Mouse (Mus musculus) intestine, embryonic 16.5 days (tissue): ENCODE measurements around the gene Tspan4. TPM values are rescaled to one million over a fixed set of nuclear protein-coding genes. Genes with fewer than 3 reads are reported as not detected.
"Not testable (repeated sequence)": the region's sequence is repeated elsewhere in the genome, so short reads cannot be mapped to it uniquely, and the experiment has no call there.

Experiments
- ATAC-seq: fragments of 200-750 bp; cut with Nextera tagmentation; 2 replicates; pipeline ENCODE4 v1.8.0; 2017; ENCODE audit warnings: moderate TSS enrichment, moderate library complexity
- H3K27ac ChIP-seq: fragments of 300-500 bp; sonication (generic); 2 replicates; pipeline ENCODE4 v1.5.1; 2014; ENCODE audit warnings: mild to moderate bottlenecking, low read length
- H3K27me3 ChIP-seq: fragments of 300-500 bp; sonication (generic); replicated peaks from 2 replicates; pipeline ENCODE4 v1.6.1; 2014; ENCODE audit warnings: low read length, control low read depth, mixed read lengths; ENCODE audit not compliant: control insufficient read depth, insufficient read depth
- H3K36me3 ChIP-seq: fragments of 300-500 bp; sonication (generic); 2 replicates; pipeline ENCODE4 v1.6.1; 2014; ENCODE audit warnings: low read length, control low read depth; ENCODE audit not compliant: control insufficient read depth, insufficient read depth
- H3K4me1 ChIP-seq: fragments of 300-500 bp; sonication (generic); 2 replicates; pipeline ENCODE4 v1.6.1; 2014; ENCODE audit warnings: low read length, control low read depth, mixed read lengths; ENCODE audit not compliant: control insufficient read depth, insufficient read depth
- H3K4me2 ChIP-seq: fragments of 300-500 bp; sonication (generic); 2 replicates; pipeline ENCODE4 v1.6.1; 2014; ENCODE audit warnings: low read depth, low read length, control low read depth
- H3K4me3 ChIP-seq: fragments of 300-500 bp; sonication (generic); 2 replicates; pipeline ENCODE4 v1.5.1; 2014; ENCODE audit warnings: mild to moderate bottlenecking, low read length
- H3K9ac ChIP-seq: fragments of 300-500 bp; sonication (generic); 2 replicates; pipeline ENCODE4 v1.6.1; 2014; ENCODE audit warnings: low read depth, low read length
- H3K9me3 ChIP-seq: fragments of 300-500 bp; sonication (generic); 2 replicates; pipeline ENCODE4 v1.6.1; 2016; ENCODE audit warnings: low read length, control low read depth; ENCODE audit not compliant: control insufficient read depth
- WGBS: fragments of 180-500 bp; shearing (Covaris S2); extraction: QIAGEN DNeasy Blood & Tissue Kit; methylation state at CpG from one replicate; pipeline ENCODE4 v1.1.7; 2014; 5-methylcytosine and 5-hydroxymethylcytosine counted together
- polyA plus RNA-seq: library from polyadenylated mRNA; unstranded; fragments of >200 nt; fragmentation: Nextera tagmentation; extraction: Ambion mirVana; gene quantifications from 2 replicates; pipeline ENCODE4 v1.2.1, GENCODE M21; 2015

Gene Tspan4
- polyA plus RNA-seq, 1 experiment from 2014 or later: 59.2 TPM

- no peak for ATAC-seq
- Histone ChIP-seq H3K36me3 (peaks cover 9% of the 10 kb centered on the region), H3K4me1 (peaks cover 44% of the 10 kb centered on the region)
Measured at GRCm38 (mm10) chr7:141438201-141438968, 36.7 kb upstream of the Tspan4 start.

GRCm38 (mm10) chr7:141439140-141439679 is 35.8 kb upstream of the Tspan4 start:
- WGBS: 95% methylated on average over 10 of the region's 10 CpGs
- Histone ChIP-seq H3K27me3 (no peaks in the 10 kb centered on the region), H3K27ac (no peak overlapping the region), H3K9me3 (no peaks in the 10 kb centered on the region), H3K4me1 (peaks cover 42% of the 10 kb centered on the region), H3K4me3 (no peak overlapping the region), H3K9ac (no peak overlapping the region), H3K36me3 (peaks cover 5% of the 10 kb centered on the region; the same call in 1 of the 2 replicates), H3K4me2 (no peak overlapping the region)
- ATAC-seq: no peak

More at GRCm38 (mm10) chr7:141438201-141438968, 36.7 kb upstream of the Tspan4 start:
- H3K4me3 ChIP-seq: no peak overlapping the region
- H3K4me2 ChIP-seq: no peak overlapping the region
- 90% methylated on average over 12 of the region's 12 CpGs for WGBS
- no peak overlapping the region; the same call in 1 of the 2 replicates for H3K9ac ChIP-seq
- no peak overlapping the region for H3K27ac ChIP-seq
- H3K9me3 ChIP-seq: no peaks in the 10 kb centered on the region
- H3K27me3 ChIP-seq: no peaks in the 10 kb centered on the region

GRCm38 (mm10) chr7:141439811-141440210 is 35.2 kb upstream of the Tspan4 start:
- no peak overlapping the region for H3K4me2 ChIP-seq
- no peak overlapping the region for H3K9ac ChIP-seq
- no peaks in the 10 kb centered on the region for H3K27me3 ChIP-seq
- no peaks in the 10 kb centered on the region for H3K9me3 ChIP-seq
- WGBS: 95% methylated on average over 11 of the region's 11 CpGs
- no peak for ATAC-seq
- no peak overlapping the region for H3K4me3 ChIP-seq
- H3K4me1 ChIP-seq: peaks cover 37% of the 10 kb centered on the region
- peaks cover 5% of the 10 kb centered on the region; the same call in 1 of the 2 replicates for H3K36me3 ChIP-seq
- no peak overlapping the region for H3K27ac ChIP-seq

GRCm38 (mm10) chr7:141440613-141441012 is 34.4 kb upstream of the Tspan4 start:
- peaks cover 5% of the 10 kb centered on the region; the same call in 1 of the 2 replicates for H3K36me3 ChIP-seq

GRCm38 (mm10) chr7:141441460-141441859 is 33.6 kb upstream of the Tspan4 start:
- no peak overlapping the region for H3K4me3 ChIP-seq
- H3K9ac ChIP-seq: peak overlapping the region; percentile 71; the same call in 1 of the 2 replicates
- ATAC-seq: no peak
- H3K9me3 ChIP-seq: no peaks in the 10 kb centered on the region
- no peak overlapping the region for H3K27ac ChIP-seq
- H3K4me1 ChIP-seq: peaks cover 23% of the 10 kb centered on the region
- no peak overlapping the region for H3K4me2 ChIP-seq
- H3K27me3 ChIP-seq: no peaks in the 10 kb centered on the region
- WGBS: 88% methylated on average over 9 of the region's 9 CpGs
- peaks cover 5% of the 10 kb centered on the region; the same call in 1 of the 2 replicates for H3K36me3 ChIP-seq

More at GRCm38 (mm10) chr7:141440613-141441012, 34.4 kb upstream of the Tspan4 start:
- no peak overlapping the region for H3K4me3 ChIP-seq
- H3K4me1 ChIP-seq: peaks cover 30% of the 10 kb centered on the region
- H3K9ac ChIP-seq: no peak overlapping the region
- no peaks in the 10 kb centered on the region for H3K9me3 ChIP-seq
- no peak overlapping the region for H3K27ac ChIP-seq
- no peaks in the 10 kb centered on the region for H3K27me3 ChIP-seq
- WGBS: 23% methylated on average over 6 of the region's 6 CpGs
- no peak overlapping the region for H3K4me2 ChIP-seq
- no peak for ATAC-seq

GRCm38 (mm10) chr7:141442199-141442598 is 32.8 kb upstream of the Tspan4 start:
- H3K27me3 ChIP-seq: no peaks in the 10 kb centered on the region
- 90% methylated on average over 13 of the region's 13 CpGs for WGBS
- no peak for ATAC-seq
- H3K9me3 ChIP-seq: no peaks in the 10 kb centered on the region
- H3K4me1 ChIP-seq: peaks cover 21% of the 10 kb centered on the region
- H3K27ac ChIP-seq: no peak overlapping the region
- H3K4me3 ChIP-seq: peak overlapping the region; percentile 64; the same call in 1 of the 2 replicates
- peak overlapping the region; percentile 97 for H3K4me2 ChIP-seq
- H3K9ac ChIP-seq: peak overlapping the region; percentile 71
- peaks cover 5% of the 10 kb centered on the region; the same call in 1 of the 2 replicates for H3K36me3 ChIP-seq

GRCm38 (mm10) chr7:141443081-141443821 is 31.8 kb upstream of the Tspan4 start:
- Histone ChIP-seq H3K4me1 (peaks cover 22% of the 10 kb centered on the region), H3K9me3 (no peaks in the 10 kb centered on the region), H3K9ac (peak overlapping the region; percentile 71), H3K27ac (peak overlapping the region; percentile 63), H3K27me3 (no peaks in the 10 kb centered on the region), H3K36me3 (0 out of 2 replicates have a peak, but pooled peaks cover 3% of the 10 kb centered on the region), H3K4me3 (peak overlapping the region; percentile 64), H3K4me2 (peak overlapping the region; percentile 97)
- ATAC-seq: peak; percentile 5
- 15% methylated on average over 12 of the region's 12 CpGs for WGBS

GRCm38 (mm10) chr7:141443828-141444237 is 31.2 kb upstream of the Tspan4 start, which contains the start of gene Pidd1:
Pidd1 (minus strand) TSS chr7:141444025.
- Histone ChIP-seq H3K9me3 (no peaks in the 10 kb centered on the region), H3K9ac (peak within 1 kb of the TSS; percentile 71), H3K27me3 (no peaks in the 10 kb centered on the region), H3K4me3 (peak within 1 kb of the TSS; percentile 64), H3K27ac (peak within 1 kb of the TSS; percentile 81), H3K4me1 (peaks cover 28% of the 10 kb centered on the region), H3K4me2 (peak within 1 kb of the TSS; percentile 97), H3K36me3 (0 out of 2 replicates have a peak, but pooled peaks cover 2% of the 10 kb centered on the region)
- peak; percentile 70 for ATAC-seq
- 0% methylated on average over 25 of the region's 25 CpGs for WGBS

GRCm38 (mm10) chr7:141446374-141446773 is 28.7 kb upstream of the Tspan4 start:
- H3K4me3 ChIP-seq: peak overlapping the region; percentile 77; the same call in 1 of the 2 replicates
- 67% methylated on average over 3 of the region's 3 CpGs for WGBS

More at GRCm38 (mm10) chr7:141446374-141446773, 28.7 kb upstream of the Tspan4 start:
- not testable (repeated sequence) for H3K9ac ChIP-seq, H3K27me3 ChIP-seq, H3K27ac ChIP-seq, H3K9me3 ChIP-seq, ATAC-seq
- Histone ChIP-seq H3K4me2 (peak overlapping the region; percentile 52; the same call in 1 of the 2 replicates), H3K36me3 (peaks cover 10% of the 10 kb centered on the region; the same call in 1 of the 2 replicates), H3K4me1 (peaks cover 34% of the 10 kb centered on the region)
